In genomic region chr6:132649399-132649798, GRCm38 (mm10) we compare ENCODE assay signal across 11 mouse cellular contexts. TPM values are rescaled to one million over a fixed set of nuclear protein-coding genes. Genes with fewer than 3 reads are reported as not detected.
DNase-seq lines count a peak whose midpoint lies in the region; ATAC-seq and TF ChIP-seq lines count a peak whose summit lies in the region.
"Had no signal": no experiment of that assay in that cellular context is flagged by ENCODE, and none has a peak within 500 bp of the region (broad histone marks: within the 10 kb centered on the region; RNA-seq: fewer than 3 reads in every experiment).

No protein-coding gene starts in this region.

- no peak overlapping the region for H3K9ac ChIP-seq in hindbrain, embryonic 14.5 days
- H3K9ac ChIP-seq in hindbrain, embryonic 16.5 days (ENCODE audit: low read depth, low read length), result no peak overlapping the region
- H3K9ac ChIP-seq in midbrain, postnatal 0 days (replicated peaks; ENCODE audit: low read length, poor library complexity, severe bottlenecking), result no peak overlapping the region
- H3K9ac ChIP-seq: forebrain, embryonic 12.5 days; limb, embryonic 13.5 days had no signal

- no peaks in the 10 kb centered on the region for H3K4me1 ChIP-seq in hindbrain, embryonic 14.5 days (replicated peaks; ENCODE audit: control insufficient read depth, insufficient read depth, low read length)
- H3K4me1 ChIP-seq in hindbrain, embryonic 16.5 days (ENCODE audit: control insufficient read depth, insufficient read depth, low read depth, low read length), result no peaks in the 10 kb centered on the region
- no peaks in the 10 kb centered on the region for H3K4me1 ChIP-seq in midbrain, postnatal 0 days (ENCODE audit: insufficient read depth, low read length)
- H3K4me1 ChIP-seq in midbrain, embryonic 10.5 days, result no peaks in the 10 kb centered on the region
- H3K4me1 ChIP-seq: forebrain, embryonic 12.5 days; limb, embryonic 13.5 days had no signal

- H3K36me3 ChIP-seq in hindbrain, embryonic 14.5 days (replicated peaks; ENCODE audit: control insufficient read depth, insufficient read depth), result no peaks in the 10 kb centered on the region
- no peaks in the 10 kb centered on the region for H3K36me3 ChIP-seq in hindbrain, embryonic 16.5 days (ENCODE audit: control insufficient read depth, insufficient read depth, low read length)
- H3K36me3 ChIP-seq in midbrain, postnatal 0 days (ENCODE audit: insufficient read depth, low read length), result no peaks in the 10 kb centered on the region
- no peaks in the 10 kb centered on the region for H3K36me3 ChIP-seq in midbrain, embryonic 10.5 days
- H3K36me3 ChIP-seq: forebrain, embryonic 12.5 days; limb, embryonic 13.5 days had no signal

- peak; percentile 46 for DNase-seq in hindbrain, embryonic 14.5 days (ENCODE audit: low spot score)
- DNase-seq in midbrain, postnatal 0 days (ENCODE audit: low spot score), result peak; percentile 56
- no peak for DNase-seq in midbrain, embryonic 10.5 days (ENCODE audit: low spot score)
- DNase-seq in embryo, embryonic 10.5 days (ENCODE audit: low spot score), result peak; percentile 46
- DNase-seq in neural tube, embryonic 10.5 days (ENCODE audit: extremely low spot score, low spot score), result no peak
- no peak for DNase-seq in spleen, postnatal 14 days (ENCODE audit: low spot score in 2 of 2)
- DNase-seq: cerebellum, adult 8-10 months had no signal

- no peak for ATAC-seq in hindbrain, embryonic 14.5 days (ENCODE audit: low FRiP score)
- no peak for ATAC-seq in hindbrain, embryonic 16.5 days
- no peak for ATAC-seq in midbrain, postnatal 0 days (ENCODE audit: low FRiP score)

- no peak overlapping the region for H3K4me2 ChIP-seq in hindbrain, embryonic 14.5 days (replicated peaks)
- H3K4me2 ChIP-seq in hindbrain, embryonic 16.5 days (ENCODE audit: low read length), result no peak overlapping the region
- no peak overlapping the region for H3K4me2 ChIP-seq in midbrain, postnatal 0 days (ENCODE audit: low read depth, low read length, poor library complexity, severe bottlenecking)
- H3K4me2 ChIP-seq: forebrain, embryonic 12.5 days; limb, embryonic 13.5 days had no signal

- peak; percentile 73 for TF ChIP-seq CTCF in midbrain, postnatal 0 days (IDR thresholded peaks at IDR 0.05)

- H3K4me3 ChIP-seq in hindbrain, embryonic 14.5 days (replicated peaks; ENCODE audit: low read length), result no peak overlapping the region
- no peak overlapping the region for H3K4me3 ChIP-seq in hindbrain, embryonic 16.5 days (ENCODE audit: low read length)
- no peak overlapping the region for H3K4me3 ChIP-seq in midbrain, postnatal 0 days (ENCODE audit: low read depth, low read length)
- no peak overlapping the region for H3K4me3 ChIP-seq in midbrain, embryonic 10.5 days
- H3K4me3 ChIP-seq: forebrain, embryonic 12.5 days; limb, embryonic 13.5 days had no signal

- H3K27ac ChIP-seq in hindbrain, embryonic 14.5 days, result no peak overlapping the region
- H3K27ac ChIP-seq in hindbrain, embryonic 16.5 days (ENCODE audit: low read depth, low read length), result no peak overlapping the region
- no peak overlapping the region for H3K27ac ChIP-seq in midbrain, postnatal 0 days (ENCODE audit: low read depth, low read length)
- H3K27ac ChIP-seq in midbrain, embryonic 10.5 days (replicated peaks), result no peak overlapping the region
- H3K27ac ChIP-seq: forebrain, embryonic 12.5 days; limb, embryonic 13.5 days had no signal

- no peaks in the 10 kb centered on the region for H3K9me3 ChIP-seq in hindbrain, embryonic 14.5 days (ENCODE audit: control insufficient read depth, low read length)
- no peaks in the 10 kb centered on the region for H3K9me3 ChIP-seq in hindbrain, embryonic 16.5 days (ENCODE audit: control insufficient read depth, low read length)
- H3K9me3 ChIP-seq in midbrain, postnatal 0 days (ENCODE audit: low read length), result peaks cover 5% of the 10 kb centered on the region; the same call in 1 of the 2 replicates
- peaks cover 6% of the 10 kb centered on the region for H3K9me3 ChIP-seq in midbrain, embryonic 10.5 days (replicated peaks)
- H3K9me3 ChIP-seq: limb, embryonic 13.5 days had no signal

- H3K27me3 ChIP-seq in hindbrain, embryonic 14.5 days (ENCODE audit: control insufficient read depth, insufficient read depth, low read length), result no peaks in the 10 kb centered on the region
- H3K27me3 ChIP-seq in hindbrain, embryonic 16.5 days (replicated peaks; ENCODE audit: control insufficient read depth, insufficient read depth, low read length), result no peaks in the 10 kb centered on the region
- H3K27me3 ChIP-seq in midbrain, postnatal 0 days (ENCODE audit: insufficient read depth, low read length), result no peaks in the 10 kb centered on the region
- H3K27me3 ChIP-seq in midbrain, embryonic 10.5 days (ENCODE audit: low read depth, poor library complexity, severe bottlenecking), result no peaks in the 10 kb centered on the region
- H3K27me3 ChIP-seq: forebrain, embryonic 12.5 days; limb, embryonic 13.5 days had no signal

RNA-seq across cellular contexts. Expression of gene A630073D07Rik, which starts 1.9 kb away (rescaled TPM):
- not detected in 2 replicates for polyA plus RNA-seq in hindbrain, embryonic 14.5 days (2014; fragmentation: Nextera tagmentation; extraction: Ambion mirVana)
- polyA plus RNA-seq in hindbrain, embryonic 16.5 days (2015; fragmentation: Nextera tagmentation; extraction: Ambion mirVana), result not detected in 2 replicates
- not detected in 2 replicates for total RNA-seq in midbrain, postnatal 0 days (2014; rRNA removed)
- polyA plus RNA-seq in midbrain, postnatal 0 days (2015; fragmentation: Nextera tagmentation; extraction: Ambion mirVana), result not detected in 2 replicates
- not detected in 2 replicates for polyA plus RNA-seq in midbrain, embryonic 10.5 days (2016; fragmentation: Nextera tagmentation; extraction: Ambion mirVana)
- polyA plus RNA-seq: forebrain, embryonic 12.5 days; heart, embryonic 14.5 days; limb, embryonic 13.5 days had no signal

RNA-seq across cellular contexts. Expression of gene Tas2r120, which starts 7.4 kb away (rescaled TPM):
- not detected in 2 replicates for polyA plus RNA-seq in hindbrain, embryonic 14.5 days (2014; fragmentation: Nextera tagmentation; extraction: Ambion mirVana)
- polyA plus RNA-seq in hindbrain, embryonic 16.5 days (2015; fragmentation: Nextera tagmentation; extraction: Ambion mirVana), result not detected in 2 replicates
- total RNA-seq in midbrain, postnatal 0 days (2014; rRNA removed), result not detected in 2 replicates
- polyA plus RNA-seq in midbrain, postnatal 0 days (2015; fragmentation: Nextera tagmentation; extraction: Ambion mirVana), result not detected in 2 replicates
- not detected in 2 replicates for polyA plus RNA-seq in midbrain, embryonic 10.5 days (2016; fragmentation: Nextera tagmentation; extraction: Ambion mirVana)
- polyA plus RNA-seq: forebrain, embryonic 12.5 days; heart, embryonic 14.5 days; limb, embryonic 13.5 days had no signal

RNA-seq across cellular contexts. Expression of gene Tas2r121, which starts 51.4 kb away (rescaled TPM):
- polyA plus RNA-seq in hindbrain, embryonic 14.5 days (2014; fragmentation: Nextera tagmentation; extraction: Ambion mirVana), result not detected in 2 replicates
- not detected in 2 replicates for polyA plus RNA-seq in hindbrain, embryonic 16.5 days (2015; fragmentation: Nextera tagmentation; extraction: Ambion mirVana)
- total RNA-seq in midbrain, postnatal 0 days (2014; rRNA removed), result not detected in 2 replicates
- not detected in 2 replicates for polyA plus RNA-seq in midbrain, postnatal 0 days (2015; fragmentation: Nextera tagmentation; extraction: Ambion mirVana)
- polyA plus RNA-seq in midbrain, embryonic 10.5 days (2016; fragmentation: Nextera tagmentation; extraction: Ambion mirVana), result not detected in 2 replicates
- polyA plus RNA-seq: forebrain, embryonic 12.5 days; heart, embryonic 14.5 days; limb, embryonic 13.5 days had no signal

RNA-seq across cellular contexts. Expression of gene Prp2, which starts 53.7 kb away (rescaled TPM):
- polyA plus RNA-seq in hindbrain, embryonic 14.5 days (2014; fragmentation: Nextera tagmentation; extraction: Ambion mirVana), result not detected in 2 replicates
- not detected in 2 replicates for polyA plus RNA-seq in hindbrain, embryonic 16.5 days (2015; fragmentation: Nextera tagmentation; extraction: Ambion mirVana)
- total RNA-seq in midbrain, postnatal 0 days (2014; rRNA removed), result not detected in 2 replicates
- polyA plus RNA-seq in midbrain, postnatal 0 days (2015; fragmentation: Nextera tagmentation; extraction: Ambion mirVana), result not detected in 2 replicates
- not detected in 2 replicates for polyA plus RNA-seq in midbrain, embryonic 10.5 days (2016; fragmentation: Nextera tagmentation; extraction: Ambion mirVana)
- polyA plus RNA-seq: forebrain, embryonic 12.5 days; heart, embryonic 14.5 days; limb, embryonic 13.5 days had no signal

Comparison
In these comparisons a context has a peak if more than half of its experiments do, and no peak if none do; other contexts are left out.
1. DNase-seq: peak in hindbrain, embryonic 14.5 days (single experiment), midbrain, postnatal 0 days (single experiment) and embryo, embryonic 10.5 days (single experiment); none in midbrain, embryonic 10.5 days (single experiment), neural tube, embryonic 10.5 days (single experiment) and spleen, postnatal 14 days (0 of 2).